Mouse (Mus musculus): Measurements from ENCODE around the gene Glg1.

DNA sequence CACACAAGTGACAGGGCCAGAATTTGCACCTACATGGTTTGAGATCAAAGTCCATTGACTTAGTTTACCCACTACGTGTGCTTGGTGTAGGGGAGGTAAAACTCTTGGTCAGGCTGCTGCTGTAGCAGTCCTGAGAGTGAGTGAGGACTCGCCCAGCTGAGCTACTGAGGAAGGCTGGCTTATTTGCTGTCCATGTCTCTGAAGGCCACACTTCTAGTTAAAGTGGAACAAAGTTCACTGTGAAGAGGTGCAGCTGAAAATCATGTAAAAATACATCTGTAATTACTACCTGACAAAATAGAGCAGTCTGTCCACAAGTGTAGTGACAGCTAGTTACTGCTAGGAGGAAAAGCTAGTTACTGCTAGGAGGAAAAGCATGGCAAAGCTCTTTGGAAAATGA, 55.7 kb downstream of the Glg1 start:
- TF ChIP-seq CTCF (IDR thresholded peaks at IDR 0.05; ENCODE audit: extremely low read depth, insufficient read depth, low read length): no peak
- no peak for TF ChIP-seq POLR2A (IDR thresholded peaks at IDR 0.05; ENCODE audit: extremely low read depth, insufficient read depth, low read length)
